Mouse (Mus musculus): ENCODE data around the gene Rdh13.
A peak's percentile ranks its signal among the peaks of the same experiment; 100 is the strongest.

- TF ChIP-seq POLR2A (IDR thresholded peaks at IDR 0.05; ENCODE audit: insufficient read length, low read depth) (no peak), POLR2AphosphoS2 (IDR thresholded peaks at IDR 0.05; ENCODE audit: insufficient read length, low read depth) (no peak), REST (IDR thresholded peaks at IDR 0.05; ENCODE audit: insufficient read depth, insufficient read length) (no peak), TCF3 (IDR thresholded peaks at IDR 0.05; ENCODE audit: insufficient read length, low read depth) (no peak), CEBPB (IDR thresholded peaks at IDR 0.05; ENCODE audit: insufficient read depth, poor library complexity, severe bottlenecking) (no peak), MYOD1 (IDR thresholded peaks at IDR 0.05; ENCODE audit: control insufficient read depth in 1 of 3, insufficient read length in 2 of 3, low read depth in 2 of 3) (peak in 1 of 3 experiments; percentile 26), MAX (IDR thresholded peaks at IDR 0.05; ENCODE audit: low read depth) (no peak), E2F4 (IDR thresholded peaks at IDR 0.05; ENCODE audit: insufficient read depth) (no peak), MYOG (IDR thresholded peaks at IDR 0.05; ENCODE audit: control insufficient read depth in 1 of 3, insufficient read depth in 1 of 3, insufficient read length in 2 of 3, low read depth in 2 of 3) (no peak), USF1 (IDR thresholded peaks at IDR 0.05; ENCODE audit: low read depth) (no peak), TCF12 (IDR thresholded peaks at IDR 0.05; ENCODE audit: insufficient read depth, poor library complexity, severe bottlenecking) (no peak)
Observed at GRCm38 (mm10) chr7:4491308-4491707, 45.9 kb upstream of the Rdh13 start.

All from myocyte (in vitro differentiated cells).